Mouse (Mus musculus): Measurements from ENCODE around the gene Artn. TPM values are rescaled to one million over a fixed set of nuclear protein-coding genes. Genes with fewer than 3 reads are reported as not detected.
A peak's percentile ranks its signal among the peaks of the same experiment; 100 is the strongest.

The Artn gene
- total and polyA plus RNA-seq, 2 experiments from 2014 or later, result 0.14 TPM; not detected in 1

- Histone ChIP-seq H3K4me1 (ENCODE audit: control insufficient read depth, insufficient read depth) (peaks cover 4% of the 10 kb centered on the region; the same call in 1 of the 2 replicates), H3K4me3 (ENCODE audit: low read depth, low read length) (no peak overlapping the region), H3K27me3 (ENCODE audit: control insufficient read depth, insufficient read depth, low read length) (no peaks in the 10 kb centered on the region), H3K9ac (replicated peaks; ENCODE audit: low read depth, low read length) (no peak overlapping the region), H3K27ac (ENCODE audit: low read depth) (no peak overlapping the region), H3K36me3 (replicated peaks; ENCODE audit: control insufficient read depth, insufficient read depth, low read length) (peaks cover 23% of the 10 kb centered on the region), H3K4me2 (ENCODE audit: low read depth, low read length) (no peak overlapping the region), H3K9me3 (replicated peaks; ENCODE audit: control insufficient read depth, low read length) (no peaks in the 10 kb centered on the region)
- TF ChIP-seq EP300 (IDR thresholded peaks at IDR 0.05; ENCODE audit: low read depth) (no peak), CTCF (IDR thresholded peaks at IDR 0.05; ENCODE audit: low read depth) (no peak)
- WGBS, result 90% methylated on average over 14 of the region's 14 CpGs
- ATAC-seq (ENCODE audit: insufficient read depth, low read depth) (no peak), DNase-seq (ENCODE audit: low spot score) (no peak)
These were observed 39.5 kb downstream of the Artn start for GRCm38 (mm10) chr4:117890031-117890430.

- ATAC-seq (ENCODE audit: insufficient read depth, low read depth) (no peak), DNase-seq (ENCODE audit: low spot score) (no peak)
- Histone ChIP-seq H3K4me1 (ENCODE audit: control insufficient read depth, insufficient read depth) (peaks cover 4% of the 10 kb centered on the region; the same call in 1 of the 2 replicates), H3K4me2 (ENCODE audit: low read depth, low read length) (no peak overlapping the region), H3K27ac (ENCODE audit: low read depth) (no peak overlapping the region), H3K36me3 (replicated peaks; ENCODE audit: control insufficient read depth, insufficient read depth, low read length) (peaks cover 25% of the 10 kb centered on the region), H3K9ac (replicated peaks; ENCODE audit: low read depth, low read length) (no peak overlapping the region), H3K9me3 (replicated peaks; ENCODE audit: control insufficient read depth, low read length) (no peaks in the 10 kb centered on the region), H3K27me3 (ENCODE audit: control insufficient read depth, insufficient read depth, low read length) (no peaks in the 10 kb centered on the region), H3K4me3 (ENCODE audit: low read depth, low read length) (no peak overlapping the region)
- 81% methylated on average over 15 of the region's 15 CpGs for WGBS
- TF ChIP-seq EP300 (IDR thresholded peaks at IDR 0.05; ENCODE audit: low read depth) (no peak), CTCF (IDR thresholded peaks at IDR 0.05; ENCODE audit: low read depth) (no peak)
These were observed 40.1 kb downstream of the Artn start for GRCm38 (mm10) chr4:117889471-117889870.

- no peak for TF ChIP-seq EP300 (IDR thresholded peaks at IDR 0.05; ENCODE audit: low read depth)
- TF ChIP-seq CTCF (IDR thresholded peaks at IDR 0.05; ENCODE audit: low read depth), result no peak
- ATAC-seq (ENCODE audit: insufficient read depth, low read depth), result no peak
- no peak for DNase-seq (ENCODE audit: low spot score)
- Histone ChIP-seq H3K4me2 (ENCODE audit: low read depth, low read length) (no peak overlapping the region), H3K27me3 (ENCODE audit: control insufficient read depth, insufficient read depth, low read length) (no peaks in the 10 kb centered on the region), H3K36me3 (replicated peaks; ENCODE audit: control insufficient read depth, insufficient read depth, low read length) (peaks cover 25% of the 10 kb centered on the region), H3K9me3 (replicated peaks; ENCODE audit: control insufficient read depth, low read length) (no peaks in the 10 kb centered on the region), H3K27ac (ENCODE audit: low read depth) (no peak overlapping the region), H3K4me3 (ENCODE audit: low read depth, low read length) (no peak overlapping the region), H3K9ac (replicated peaks; ENCODE audit: low read depth, low read length) (no peak overlapping the region), H3K4me1 (ENCODE audit: control insufficient read depth, insufficient read depth) (peaks cover 4% of the 10 kb centered on the region; the same call in 1 of the 2 replicates)
- 68% methylated on average over 2 of the region's 2 CpGs for WGBS
These were observed 41.6 kb downstream of the Artn start for GRCm38 (mm10) chr4:117887920-117888319.

GRCm38 (mm10) chr4:117887133-117887532 lies 42.4 kb downstream of the Artn start, which contains the start of gene Atp6v0b:
Gene Atp6v0b (minus strand): TSS chr4:117887333.
- Histone ChIP-seq H3K4me3 (ENCODE audit: low read depth, low read length) (peak within 1 kb of the TSS; percentile 90), H3K27ac (ENCODE audit: low read depth) (peak within 1 kb of the TSS; percentile 54), H3K9ac (replicated peaks; ENCODE audit: low read depth, low read length) (peak within 1 kb of the TSS; percentile 77), H3K27me3 (ENCODE audit: control insufficient read depth, insufficient read depth, low read length) (no peaks in the 10 kb centered on the region), H3K36me3 (replicated peaks; ENCODE audit: control insufficient read depth, insufficient read depth, low read length) (peaks cover 25% of the 10 kb centered on the region), H3K9me3 (replicated peaks; ENCODE audit: control insufficient read depth, low read length) (no peaks in the 10 kb centered on the region), H3K4me2 (ENCODE audit: low read depth, low read length) (peak within 1 kb of the TSS; percentile 97), H3K4me1 (ENCODE audit: control insufficient read depth, insufficient read depth) (peaks cover 4% of the 10 kb centered on the region; the same call in 1 of the 2 replicates)
- ATAC-seq (ENCODE audit: insufficient read depth, low read depth), result peak; percentile 89
- TF ChIP-seq CTCF (IDR thresholded peaks at IDR 0.05; ENCODE audit: low read depth) (no peak), EP300 (IDR thresholded peaks at IDR 0.05; ENCODE audit: low read depth) (peak; percentile 70; the same call in 1 of the 2 replicates)
- under 1% methylated on average over 37 of the region's 37 CpGs for whole genome bisulfite sequencing
- DNase-seq (ENCODE audit: low spot score), result peak; percentile 89

- H3K4me2 ChIP-seq (ENCODE audit: low read depth, low read length), result peak overlapping the region; percentile 97
- H3K9me3 ChIP-seq (replicated peaks; ENCODE audit: control insufficient read depth, low read length), result no peaks in the 10 kb centered on the region
- H3K36me3 ChIP-seq (replicated peaks; ENCODE audit: control insufficient read depth, insufficient read depth, low read length), result peaks cover 25% of the 10 kb centered on the region
- no peak for TF ChIP-seq CTCF (IDR thresholded peaks at IDR 0.05; ENCODE audit: low read depth)
- no peak for TF ChIP-seq EP300 (IDR thresholded peaks at IDR 0.05; ENCODE audit: low read depth)
- no peak for ATAC-seq (ENCODE audit: insufficient read depth, low read depth)
- H3K4me3 ChIP-seq (ENCODE audit: low read depth, low read length), result peak overlapping the region; percentile 90
- H3K4me1 ChIP-seq (ENCODE audit: control insufficient read depth, insufficient read depth), result peaks cover 4% of the 10 kb centered on the region; the same call in 1 of the 2 replicates
- H3K9ac ChIP-seq (replicated peaks; ENCODE audit: low read depth, low read length), result peak overlapping the region; percentile 77
- no peak for DNase-seq (ENCODE audit: low spot score)
- H3K27ac ChIP-seq (ENCODE audit: low read depth), result peak overlapping the region; percentile 54
- H3K27me3 ChIP-seq (ENCODE audit: control insufficient read depth, insufficient read depth, low read length), result no peaks in the 10 kb centered on the region
- 2% methylated on average over 22 of the region's 24 CpGs for WGBS
These were observed 42.9 kb downstream of the Artn start for GRCm38 (mm10) chr4:117886644-117887043.

GRCm38 (mm10) chr4:117885994-117886393 lies 43.6 kb downstream of the Artn start:
- Histone ChIP-seq H3K36me3 (replicated peaks; ENCODE audit: control insufficient read depth, insufficient read depth, low read length) (peaks cover 25% of the 10 kb centered on the region), H3K9me3 (replicated peaks; ENCODE audit: control insufficient read depth, low read length) (no peaks in the 10 kb centered on the region), H3K27ac (ENCODE audit: low read depth) (no peak overlapping the region), H3K27me3 (ENCODE audit: control insufficient read depth, insufficient read depth, low read length) (no peaks in the 10 kb centered on the region), H3K4me1 (ENCODE audit: control insufficient read depth, insufficient read depth) (peaks cover under 1% of the 10 kb centered on the region; the same call in 1 of the 2 replicates), H3K9ac (replicated peaks; ENCODE audit: low read depth, low read length) (no peak overlapping the region), H3K4me3 (ENCODE audit: low read depth, low read length) (peak overlapping the region; percentile 90; the same call in 1 of the 2 replicates), H3K4me2 (ENCODE audit: low read depth, low read length) (peak overlapping the region; percentile 97)
- 75% methylated on average over 9 of the region's 9 CpGs for WGBS
- no peak for DNase-seq (ENCODE audit: low spot score)
- no peak for TF ChIP-seq CTCF (IDR thresholded peaks at IDR 0.05; ENCODE audit: low read depth)
- no peak for TF ChIP-seq EP300 (IDR thresholded peaks at IDR 0.05; ENCODE audit: low read depth)
- ATAC-seq (ENCODE audit: insufficient read depth, low read depth), result no peak

All from heart, postnatal 0 days (tissue).